Mouse (Mus musculus) testis, adult 2 months (tissue): ENCODE results near the gene Triml2.

Source experiments
- CTCF ChIP-seq: fragments of 200-500 bp; IDR thresholded peaks from 2 replicates; pipeline ENCODE4 v1.5.1; 2012; ENCODE audit warnings: low read depth, mild to moderate bottlenecking, inconsistent platforms, low read length, moderate library complexity; ENCODE audit not compliant: control insufficient read depth, insufficient read depth, insufficient replicate concordance
- POLR2A ChIP-seq: fragments of 200-500 bp; IDR thresholded peaks from 2 replicates; pipeline ENCODE4 v1.6.1; 2012; ENCODE audit warnings: low read depth, mild to moderate bottlenecking, inconsistent platforms, low read length, moderate library complexity; ENCODE audit not compliant: control insufficient read depth

DNA sequence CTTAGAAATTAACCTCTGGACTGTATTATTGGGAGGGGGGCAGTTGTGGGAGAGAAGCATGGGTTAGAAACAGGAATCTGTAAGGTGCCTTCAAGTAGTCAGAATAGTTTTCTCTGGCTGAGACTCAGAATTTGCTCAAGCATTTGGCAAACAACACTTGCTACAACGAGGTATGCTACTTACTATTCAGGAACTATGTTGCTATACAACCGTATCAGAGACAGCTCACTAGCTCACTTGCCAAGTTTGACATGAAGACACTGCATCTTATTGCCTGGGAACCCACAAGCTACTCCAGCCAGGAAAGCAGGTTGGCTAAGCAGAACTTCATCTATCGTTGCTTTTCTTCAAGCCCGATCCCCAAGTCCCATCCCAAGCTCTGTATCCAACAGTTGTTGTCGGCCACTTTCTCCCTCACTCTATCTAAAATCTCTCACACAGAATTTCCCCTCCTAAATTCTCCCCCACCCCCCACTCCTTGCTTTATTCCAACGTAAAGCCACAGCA is 11.0 kb upstream of the Triml2 start:
- TF ChIP-seq POLR2A (no peak), CTCF (no peak)
